Mouse (Mus musculus) left cerebral cortex, adult 8-10 months (tissue): ENCODE measurements around the gene Olfr292. TPM values are rescaled to one million over a fixed set of nuclear protein-coding genes. Genes with fewer than 3 reads are reported as not detected.

Experiments
- DNase-seq, 2 experiments: peaks; one replicate each; pipeline ENCODE4 v3.0.0; 2022; ENCODE audit warnings: low spot score in 2 of 2
- total RNA-seq, 4 experiments: library from RNA; stranded (reverse); gene quantifications; 2 replicates each; pipeline ENCODE4 v1.2.4; 2022

Gene Olfr292
- not detected for total RNA-seq

- DNase-seq = no peak
Measured at GRCm38 (mm10) chr7:86688030-86688429, at the start of gene Olfr292. Olfr292 (plus strand) TSS chr7:86688330.

- no peak for DNase-seq
Measured at GRCm38 (mm10) chr7:86648761-86649160, 39.4 kb upstream of the Olfr292 start, which contains the start of gene Olfr293. Olfr293 (plus strand) TSS chr7:86649061.

- no peak for DNase-seq
Measured at GRCm38 (mm10) chr7:86725013-86725412, 36.9 kb downstream of the Olfr292 start.

Other genes starting within 250 kb of the Olfr292 start
- not detected for gene Olfr299, start 228.4 kb upstream of the Olfr292 start, total RNA-seq
- gene Olfr298, start 195.8 kb upstream of the Olfr292 start, total RNA-seq = not detected
- gene Olfr297, start 168.4 kb upstream of the Olfr292 start, total RNA-seq = not detected
- gene Olfr295, start 104.5 kb upstream of the Olfr292 start, total RNA-seq = not detected
- gene Olfr294, start 71.7 kb upstream of the Olfr292 start, total RNA-seq = not detected
- not detected for gene Olfr293, start 39.3 kb upstream of the Olfr292 start, total RNA-seq
- gene Folh1, start 87.6 kb downstream of the Olfr292 start, total RNA-seq = 1 to 10 TPM; 5.4 to 6.9 (median 6.3) TPM
- not detected for gene Vmn2r77, start 106.7 kb downstream of the Olfr292 start, total RNA-seq
- gene Vmn2r78, start 226.8 kb downstream of the Olfr292 start, total RNA-seq = not detected